Mouse (Mus musculus): ENCODE measurements at regions not wholly inside any gene's neighbourhood (a gene's known extent, or its start where the extent isn't known, plus 50 kb on each side); places are given as distances from the start of the nearest gene placed in this dataset.
A peak's percentile ranks its signal among the peaks of the same experiment; 100 is the strongest.

- no peak for ATAC-seq (ENCODE audit: insufficient number of reproducible peaks, insufficient read depth, low FRiP score, low TSS enrichment, low read depth)
Measured at GRCm38 (mm10) chr8:93591608-93592301, 56.1 kb upstream of the Ces5a start.

GRCm38 (mm10) chr8:93592302-93592651, 56.6 kb upstream of the Ces5a start:
- Histone ChIP-seq H3K36me3 (no peaks in the 10 kb centered on the region), H3K9ac (no peak overlapping the region), H3K27ac (no peak overlapping the region), H3K27me3 (no peaks in the 10 kb centered on the region), H3K9me3 (no peaks in the 10 kb centered on the region), H3K4me2 (no peak overlapping the region), H3K4me1 (no peaks in the 10 kb centered on the region), H3K4me3 (no peak overlapping the region)
- ATAC-seq (ENCODE audit: insufficient number of reproducible peaks, insufficient read depth, low FRiP score, low TSS enrichment, low read depth), result no peak
- 20% methylated on average over 3 of the region's 3 CpGs for WGBS

More at GRCm38 (mm10) chr8:93591608-93592301, 56.1 kb upstream of the Ces5a start:
- H3K4me1 ChIP-seq, result no peaks in the 10 kb centered on the region
- H3K4me2 ChIP-seq, result no peak overlapping the region
- no peaks in the 10 kb centered on the region for H3K9me3 ChIP-seq
- no peaks in the 10 kb centered on the region for H3K27me3 ChIP-seq
- H3K4me3 ChIP-seq, result no peak overlapping the region
- H3K36me3 ChIP-seq, result no peaks in the 10 kb centered on the region
- no peak overlapping the region for H3K27ac ChIP-seq
- H3K9ac ChIP-seq, result no peak overlapping the region
- WGBS, result 36% methylated on average over 9 of the region's 9 CpGs

- no peaks in the 10 kb centered on the region for H3K9me3 ChIP-seq
- H3K27me3 ChIP-seq, result no peaks in the 10 kb centered on the region
- no peak overlapping the region for H3K4me3 ChIP-seq
- H3K27ac ChIP-seq, result no peak overlapping the region
- peaks cover 8% of the 10 kb centered on the region for H3K4me1 ChIP-seq
- 66% methylated on average over 11 of the region's 11 CpGs for WGBS
- ATAC-seq (ENCODE audit: insufficient number of reproducible peaks, insufficient read depth, low FRiP score, low TSS enrichment, low read depth), result no peak
- no peak overlapping the region for H3K4me2 ChIP-seq
- H3K36me3 ChIP-seq, result no peaks in the 10 kb centered on the region
- H3K9ac ChIP-seq, result no peak overlapping the region
Measured at GRCm38 (mm10) chr8:93598613-93599121, 63.0 kb upstream of the Ces5a start.

- Histone ChIP-seq H3K4me2 (no peak overlapping the region), H3K36me3 (no peaks in the 10 kb centered on the region), H3K9ac (no peak overlapping the region), H3K27ac (no peak overlapping the region), H3K27me3 (no peaks in the 10 kb centered on the region), H3K4me3 (no peak overlapping the region), H3K4me1 (peaks cover 8% of the 10 kb centered on the region), H3K9me3 (no peaks in the 10 kb centered on the region)
- WGBS, result 52% methylated on average over 9 of the region's 9 CpGs
- no peak for ATAC-seq (ENCODE audit: insufficient number of reproducible peaks, insufficient read depth, low FRiP score, low TSS enrichment, low read depth)
Measured at GRCm38 (mm10) chr8:93599306-93599705, 63.7 kb upstream of the Ces5a start.

- Histone ChIP-seq H3K27me3 (no peaks in the 10 kb centered on the region), H3K36me3 (no peaks in the 10 kb centered on the region), H3K9ac (no peak overlapping the region), H3K4me1 (peaks cover 8% of the 10 kb centered on the region), H3K4me3 (no peak overlapping the region), H3K27ac (no peak overlapping the region), H3K9me3 (no peaks in the 10 kb centered on the region), H3K4me2 (no peak overlapping the region)
- WGBS, result 40% methylated on average over 8 of the region's 8 CpGs
- no peak for ATAC-seq (ENCODE audit: insufficient number of reproducible peaks, insufficient read depth, low FRiP score, low TSS enrichment, low read depth)
Measured at GRCm38 (mm10) chr8:93599776-93600175, 64.1 kb upstream of the Ces5a start.

GRCm38 (mm10) chr8:93626807-93627526, 91.3 kb upstream of the Ces5a start:
- Histone ChIP-seq H3K27me3 (no peaks in the 10 kb centered on the region), H3K9ac (peak overlapping the region; percentile 32; the same call in 1 of the 2 replicates), H3K9me3 (no peaks in the 10 kb centered on the region), H3K27ac (peak overlapping the region; percentile 39; the same call in 1 of the 2 replicates), H3K4me3 (peak overlapping the region; percentile 20), H3K4me2 (peak overlapping the region; percentile 46), H3K4me1 (peaks cover 10% of the 10 kb centered on the region), H3K36me3 (no peaks in the 10 kb centered on the region)
- whole genome bisulfite sequencing, result 26% methylated on average over 18 of the region's 18 CpGs
- 0 out of 2 replicates have a peak, but pooled peaks have one; percentile 37 for ATAC-seq (ENCODE audit: insufficient number of reproducible peaks, insufficient read depth, low FRiP score, low TSS enrichment, low read depth)

- H3K4me1 ChIP-seq, result peaks cover 10% of the 10 kb centered on the region
- H3K27ac ChIP-seq, result no peak overlapping the region
- WGBS, result 77% methylated on average over 6 of the region's 6 CpGs
- H3K9me3 ChIP-seq, result no peaks in the 10 kb centered on the region
- H3K9ac ChIP-seq, result no peak overlapping the region
- H3K27me3 ChIP-seq, result no peaks in the 10 kb centered on the region
- H3K4me3 ChIP-seq, result no peak overlapping the region
- H3K4me2 ChIP-seq, result no peak overlapping the region
- ATAC-seq (ENCODE audit: insufficient number of reproducible peaks, insufficient read depth, low FRiP score, low TSS enrichment, low read depth), result no peak
- H3K36me3 ChIP-seq, result no peaks in the 10 kb centered on the region
Measured at GRCm38 (mm10) chr8:93627626-93628025, 92.0 kb upstream of the Ces5a start.

GRCm38 (mm10) chr8:93632896-93633295, 97.3 kb upstream of the Ces5a start:
- Histone ChIP-seq H3K36me3 (no peaks in the 10 kb centered on the region), H3K4me2 (no peak overlapping the region), H3K9ac (no peak overlapping the region), H3K4me1 (no peaks in the 10 kb centered on the region), H3K9me3 (no peaks in the 10 kb centered on the region), H3K27me3 (no peaks in the 10 kb centered on the region), H3K27ac (no peak overlapping the region), H3K4me3 (no peak overlapping the region)
- no peak for ATAC-seq (ENCODE audit: insufficient number of reproducible peaks, insufficient read depth, low FRiP score, low TSS enrichment, low read depth)
- WGBS, result 66% methylated on average over 8 of the region's 8 CpGs

GRCm38 (mm10) chr8:93642770-93643169, 107.1 kb upstream of the Ces5a start:
- Histone ChIP-seq H3K9me3 (no peaks in the 10 kb centered on the region), H3K27me3 (no peaks in the 10 kb centered on the region), H3K27ac (no peak overlapping the region), H3K4me2 (no peak overlapping the region), H3K4me1 (no peaks in the 10 kb centered on the region), H3K4me3 (no peak overlapping the region), H3K36me3 (no peaks in the 10 kb centered on the region), H3K9ac (no peak overlapping the region)
- no peak for ATAC-seq (ENCODE audit: insufficient number of reproducible peaks, insufficient read depth, low FRiP score, low TSS enrichment, low read depth)
- WGBS, result 55% methylated on average over 2 of the region's 2 CpGs

GRCm38 (mm10) chr8:93643471-93644215, 108.0 kb upstream of the Ces5a start:
- ATAC-seq (ENCODE audit: insufficient number of reproducible peaks, insufficient read depth, low FRiP score, low TSS enrichment, low read depth), result no peak
- no peaks in the 10 kb centered on the region for H3K27me3 ChIP-seq
- no peak overlapping the region for H3K27ac ChIP-seq
- H3K4me2 ChIP-seq, result no peak overlapping the region
- H3K9ac ChIP-seq, result no peak overlapping the region
- no peaks in the 10 kb centered on the region for H3K9me3 ChIP-seq
- WGBS, result 79% methylated on average over 4 of the region's 4 CpGs
- no peak overlapping the region for H3K4me3 ChIP-seq
- H3K4me1 ChIP-seq, result no peaks in the 10 kb centered on the region
- no peaks in the 10 kb centered on the region for H3K36me3 ChIP-seq

- Histone ChIP-seq H3K36me3 (no peaks in the 10 kb centered on the region), H3K4me1 (no peaks in the 10 kb centered on the region), H3K4me2 (no peak overlapping the region), H3K9ac (no peak overlapping the region), H3K27me3 (no peaks in the 10 kb centered on the region), H3K9me3 (no peaks in the 10 kb centered on the region), H3K27ac (no peak overlapping the region), H3K4me3 (no peak overlapping the region)
- no peak for ATAC-seq (ENCODE audit: insufficient number of reproducible peaks, insufficient read depth, low FRiP score, low TSS enrichment, low read depth)
- 96% methylated on average over 2 of the region's 2 CpGs for WGBS
Measured at GRCm38 (mm10) chr8:93653421-93653820, 117.8 kb upstream of the Ces5a start.

All from embryonic facial prominence, embryonic 13.5 days (tissue).